Mouse (Mus musculus) megakaryocyte, embryonic 14.5 days (primary cell): ENCODE results near the gene Slc39a11. TPM values are rescaled to one million over a fixed set of nuclear protein-coding genes. Genes with fewer than 3 reads are reported as not detected.

Source experiments
- H3K27me3 ChIP-seq: replicated peaks from 2 replicates; pipeline ENCODE3; 2012; ENCODE audit warnings: inconsistent platforms
- H3K36me3 ChIP-seq: replicated peaks from 2 replicates; pipeline ENCODE3; 2012; ENCODE audit warnings: low read length, inconsistent platforms, mixed read lengths
- H3K4me1 ChIP-seq: 2 replicates; pipeline ENCODE4 v1.6.1; 2012; ENCODE audit warnings: inconsistent platforms
- H3K4me3 ChIP-seq: replicated peaks from 2 replicates; pipeline ENCODE3; 2012; ENCODE audit warnings: moderate library complexity, mild to moderate bottlenecking, inconsistent platforms
- H3K9me3 ChIP-seq: 2 replicates; pipeline ENCODE4 v1.6.1; 2012; ENCODE audit warnings: inconsistent platforms
- FLI1 ChIP-seq: IDR thresholded peaks from 2 replicates; pipeline ENCODE4 v1.6.1; 2012; ENCODE audit warnings: low read length, inconsistent platforms, mixed read lengths
- GATA1 ChIP-seq: IDR thresholded peaks from 3 replicates; pipeline ENCODE4 v1.6.1; 2012; ENCODE audit warnings: mixed read lengths, low read length, inconsistent platforms, borderline replicate concordance
- polyA plus RNA-seq: library from polyadenylated mRNA; stranded (reverse); fragments of >175 nt; gene quantifications from 2 replicates; pipeline ENCODE4 v1.2.3, GENCODE M21; 2012; ENCODE audit warnings: low replicate concordance; ENCODE audit not compliant: insufficient read depth

The Slc39a11 gene
- polyA plus RNA-seq, 1 experiment = 20.6 TPM

GRCm38 (mm10) chr11:113259712-113260382, 390.0 kb downstream of the Slc39a11 start:
- Histone ChIP-seq H3K4me3 (no peak overlapping the region), H3K27me3 (no peaks in the 10 kb centered on the region), H3K36me3 (no peaks in the 10 kb centered on the region), H3K4me1 (no peaks in the 10 kb centered on the region), H3K9me3 (peaks cover 14% of the 10 kb centered on the region)
- no peak for TF ChIP-seq FLI1
- TF ChIP-seq GATA1 = no peak

DNA sequence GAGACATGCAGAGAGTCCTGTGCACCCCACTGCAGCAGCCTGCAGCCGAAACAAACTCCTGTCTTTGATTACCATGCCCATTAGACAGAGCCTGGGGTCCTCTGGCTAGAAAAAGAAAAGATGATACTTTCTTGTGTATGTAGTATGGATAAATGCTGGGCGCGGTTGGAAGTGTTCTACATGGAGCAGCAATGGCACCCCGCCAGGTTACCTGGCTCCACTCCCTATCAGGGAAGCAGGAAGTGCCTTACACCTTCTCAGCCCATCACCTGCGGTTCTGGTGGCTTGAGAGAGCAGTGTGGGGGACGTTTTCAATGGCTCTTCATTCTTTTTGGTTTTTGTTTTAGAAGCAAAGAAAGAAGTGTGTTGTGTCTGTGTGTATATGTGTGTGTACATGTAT, 391.9 kb downstream of the Slc39a11 start:
- no peaks in the 10 kb centered on the region for H3K36me3 ChIP-seq
- no peaks in the 10 kb centered on the region for H3K27me3 ChIP-seq
- no peaks in the 10 kb centered on the region for H3K4me1 ChIP-seq
- no peak overlapping the region for H3K4me3 ChIP-seq
- no peak for TF ChIP-seq FLI1
- no peak for TF ChIP-seq GATA1
- peaks cover 29% of the 10 kb centered on the region for H3K9me3 ChIP-seq

GRCm38 (mm10) chr11:113254653-113255052, 395.2 kb downstream of the Slc39a11 start:
- Histone ChIP-seq H3K9me3 (peaks cover 34% of the 10 kb centered on the region), H3K4me1 (no peaks in the 10 kb centered on the region), H3K36me3 (peaks cover 2% of the 10 kb centered on the region), H3K27me3 (no peaks in the 10 kb centered on the region), H3K4me3 (no peak overlapping the region)
- no peak for TF ChIP-seq FLI1
- TF ChIP-seq GATA1 = no peak

- peaks cover 30% of the 10 kb centered on the region for H3K9me3 ChIP-seq
- no peaks in the 10 kb centered on the region for H3K27me3 ChIP-seq
- H3K36me3 ChIP-seq = peaks cover 2% of the 10 kb centered on the region
- TF ChIP-seq GATA1 = no peak
- TF ChIP-seq FLI1 = no peak
- no peaks in the 10 kb centered on the region for H3K4me1 ChIP-seq
- no peak overlapping the region for H3K4me3 ChIP-seq
Measured at GRCm38 (mm10) chr11:113253169-113253568, 396.7 kb downstream of the Slc39a11 start.

- Histone ChIP-seq H3K4me1 (no peaks in the 10 kb centered on the region), H3K4me3 (no peak overlapping the region), H3K27me3 (no peaks in the 10 kb centered on the region), H3K9me3 (peaks cover 30% of the 10 kb centered on the region), H3K36me3 (peaks cover 2% of the 10 kb centered on the region)
- TF ChIP-seq GATA1 (no peak), FLI1 (no peak)
Measured at GRCm38 (mm10) chr11:113251172-113251571, 398.7 kb downstream of the Slc39a11 start.

- H3K9me3 ChIP-seq = peaks cover 6% of the 10 kb centered on the region
- H3K4me3 ChIP-seq = no peak overlapping the region
- H3K27me3 ChIP-seq = no peaks in the 10 kb centered on the region
- H3K36me3 ChIP-seq = peaks cover 2% of the 10 kb centered on the region
- H3K4me1 ChIP-seq = no peaks in the 10 kb centered on the region
- no peak for TF ChIP-seq GATA1
- TF ChIP-seq FLI1 = no peak
Measured at GRCm38 (mm10) chr11:113246475-113246874, 403.4 kb downstream of the Slc39a11 start.

DNA sequence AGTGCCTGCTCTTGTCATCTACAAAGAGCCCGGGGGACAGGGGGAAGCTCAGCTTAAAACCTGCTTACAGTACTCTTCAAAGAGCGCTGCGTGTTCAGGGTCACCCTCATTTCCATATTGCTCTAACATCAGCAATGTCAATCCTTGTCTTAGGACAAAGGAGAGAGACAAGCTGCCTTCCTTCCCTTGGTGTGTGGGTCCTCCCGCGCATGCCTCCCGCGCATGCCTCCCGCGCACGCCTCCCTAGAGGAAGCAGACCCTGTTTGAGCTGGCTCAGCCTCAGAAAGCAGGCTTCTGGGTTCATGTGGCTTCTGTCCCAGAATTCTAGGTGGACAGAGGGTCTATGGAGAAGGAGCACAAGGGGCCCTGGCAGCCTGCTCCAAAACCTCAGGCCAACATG, 404.2 kb downstream of the Slc39a11 start:
- Histone ChIP-seq H3K36me3 (peaks cover 2% of the 10 kb centered on the region), H3K4me1 (no peaks in the 10 kb centered on the region), H3K9me3 (peaks cover 7% of the 10 kb centered on the region), H3K27me3 (no peaks in the 10 kb centered on the region), H3K4me3 (no peak overlapping the region)
- TF ChIP-seq FLI1 = no peak
- TF ChIP-seq GATA1 = no peak

GRCm38 (mm10) chr11:113234432-113234831, 415.4 kb downstream of the Slc39a11 start:
- no peak overlapping the region for H3K4me3 ChIP-seq
- H3K36me3 ChIP-seq = no peaks in the 10 kb centered on the region
- peaks cover 21% of the 10 kb centered on the region for H3K9me3 ChIP-seq
- TF ChIP-seq GATA1 (no peak), FLI1 (no peak; the same call in 1 of the 2 replicates)
- no peaks in the 10 kb centered on the region for H3K27me3 ChIP-seq
- no peaks in the 10 kb centered on the region for H3K4me1 ChIP-seq

DNA sequence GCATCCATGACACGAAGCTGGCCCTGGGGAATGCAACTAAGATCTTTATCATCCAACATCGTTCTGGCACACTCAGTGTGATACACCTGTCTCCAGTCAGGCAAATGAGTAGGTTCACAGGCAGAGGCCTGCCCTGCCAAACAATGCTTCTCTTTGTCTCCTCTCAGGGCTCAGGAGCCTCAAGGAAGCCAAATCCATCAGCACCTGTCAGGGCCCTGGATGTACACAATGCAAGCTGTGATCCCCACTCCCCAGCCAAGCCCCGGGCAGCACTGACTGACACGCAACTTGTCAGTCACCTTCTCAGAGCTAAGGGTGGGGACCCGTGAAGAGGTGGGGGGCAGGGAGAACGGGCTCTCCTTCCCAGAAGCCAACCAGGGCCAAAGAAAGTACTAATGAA, 417.8 kb downstream of the Slc39a11 start:
- no peak for TF ChIP-seq FLI1
- TF ChIP-seq GATA1 = no peak
- Histone ChIP-seq H3K27me3 (peaks cover 3% of the 10 kb centered on the region), H3K9me3 (peaks cover 22% of the 10 kb centered on the region), H3K36me3 (no peaks in the 10 kb centered on the region), H3K4me3 (no peak overlapping the region), H3K4me1 (no peaks in the 10 kb centered on the region)

DNA sequence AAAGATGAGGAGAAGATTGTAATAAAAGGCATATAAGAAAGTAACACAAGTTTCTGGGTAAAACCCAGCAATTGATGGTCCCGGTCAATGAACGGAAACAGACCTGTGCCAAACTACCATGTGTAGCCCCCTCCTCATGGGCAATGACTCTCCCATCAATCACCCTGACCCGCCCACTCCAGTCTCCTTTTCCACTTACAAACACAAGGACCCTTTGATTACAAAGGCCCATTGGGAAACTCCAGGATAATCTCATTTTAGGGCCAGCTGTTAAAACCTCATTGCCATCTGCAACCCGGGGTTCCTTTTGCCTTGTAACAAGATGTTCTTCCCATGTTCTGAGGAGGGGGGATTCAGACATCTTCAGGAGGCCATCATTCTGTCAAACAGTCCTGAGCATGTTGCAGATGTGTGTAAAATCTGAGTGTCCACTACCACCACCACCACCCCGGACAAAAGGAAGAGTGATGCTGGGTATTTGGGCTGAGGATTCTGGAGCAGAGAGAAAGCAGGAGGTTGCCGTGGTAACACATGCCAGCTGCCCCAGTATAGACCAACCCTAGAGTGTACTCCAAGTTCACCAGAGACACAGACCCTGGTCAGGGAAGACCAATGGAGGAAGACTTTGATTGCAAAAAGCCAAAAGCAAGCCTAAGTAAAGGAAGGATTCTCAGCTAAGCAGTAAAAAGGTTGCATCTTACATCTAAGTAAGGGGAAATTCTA, 419.3 kb downstream of the Slc39a11 start:
- H3K4me1 ChIP-seq = no peaks in the 10 kb centered on the region
- peaks cover 3% of the 10 kb centered on the region for H3K27me3 ChIP-seq
- peaks cover 22% of the 10 kb centered on the region for H3K9me3 ChIP-seq
- H3K36me3 ChIP-seq = no peaks in the 10 kb centered on the region
- no peak overlapping the region for H3K4me3 ChIP-seq
- TF ChIP-seq GATA1 (no peak), FLI1 (no peak)
